Mouse (Mus musculus) macrophage (primary cell): Measurements from ENCODE around the gene Cep164. TPM values are rescaled to one million over a fixed set of nuclear protein-coding genes. Genes with fewer than 3 reads are reported as not detected.
"Not testable (repeated sequence)": the region's sequence is repeated elsewhere in the genome, so short reads cannot be mapped to it uniquely, and the experiment has no call there.

Source experiments
- H3K27ac ChIP-seq: fragments of 350-480 bp; formaldehyde crosslinking; 2 replicates; pipeline ENCODE4 v1.9.0; 2021
- H3K36me3 ChIP-seq: fragments of 350-480 bp; formaldehyde crosslinking; 2 replicates; pipeline ENCODE4 v1.9.0; 2021; ENCODE audit errors: inconsistent target
- H3K4me3 ChIP-seq: fragments of 350-480 bp; formaldehyde crosslinking; 2 replicates; pipeline ENCODE4 v1.9.0; 2021; ENCODE audit errors: inconsistent target
- H3K79me2 ChIP-seq: fragments of 350-480 bp; formaldehyde crosslinking; 2 replicates; pipeline ENCODE4 v1.9.0; 2021; ENCODE audit errors: inconsistent target
- WGBS: methylation state at CpG from one replicate; pipeline ENCODE4 v1.1.7; 2026; ENCODE audit warnings: inconsistent platforms; ENCODE audit not compliant: missing documents; 5-methylcytosine and 5-hydroxymethylcytosine counted together
- polyA plus RNA-seq: library from polyadenylated mRNA; stranded (reverse); fragments of 250-400 nt; gene quantifications from 3 replicates; pipeline ENCODE4 v1.2.4, GENCODE M21; 2018; ENCODE audit warnings: inconsistent platforms

Cep164 gene
- polyA plus RNA-seq, 1 experiment from 2014 or later = 35.2 TPM

DNA sequence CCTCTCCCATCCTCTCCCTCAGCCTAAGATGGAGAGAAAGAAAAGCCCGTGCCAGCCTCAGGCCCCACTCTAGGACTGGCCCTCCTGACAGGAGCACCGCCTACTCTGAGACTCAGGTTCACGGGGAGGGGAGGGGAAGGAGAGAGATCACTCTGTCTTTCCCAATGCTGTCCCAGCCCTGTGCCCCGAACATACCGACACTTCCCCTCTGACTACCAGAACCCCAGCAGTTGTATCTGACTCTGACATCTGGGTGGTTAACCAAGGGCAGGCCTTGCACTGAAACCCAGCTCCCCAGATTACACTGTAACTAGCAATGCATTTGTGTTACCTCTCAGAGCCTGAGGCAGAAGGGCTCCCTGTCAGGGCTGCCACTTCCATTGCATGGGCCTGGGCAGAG is 40.1 kb downstream of the Cep164 start:
- 38% methylated on average over 5 of the region's 5 CpGs for WGBS
- H3K27ac ChIP-seq = no peak overlapping the region
- H3K79me2 ChIP-seq = no peaks in the 10 kb centered on the region
- no peaks in the 10 kb centered on the region; the same call in 1 of the 2 replicates for H3K36me3 ChIP-seq
- no peak overlapping the region for H3K4me3 ChIP-seq

DNA sequence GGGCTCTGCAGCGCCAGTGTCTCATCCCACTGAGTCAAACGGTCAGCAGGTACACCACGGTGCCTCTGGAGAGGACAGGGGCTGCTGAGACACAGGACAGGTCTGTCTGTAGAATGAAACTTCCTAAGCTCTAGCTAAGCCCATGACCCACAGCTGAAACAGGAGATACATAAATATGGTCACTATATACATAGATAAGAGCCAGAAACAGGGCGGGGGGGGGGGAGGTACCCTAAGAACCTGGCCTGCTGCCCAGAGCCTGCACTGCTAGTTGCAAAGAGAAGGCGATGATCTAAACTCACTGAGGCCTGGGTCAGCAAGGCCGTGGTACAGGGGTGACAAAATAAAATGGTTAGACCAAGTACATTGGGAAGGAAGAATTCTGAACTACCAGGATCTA is 40.9 kb downstream of the Cep164 start:
- 91% methylated on average over 6 of the region's 6 CpGs for WGBS
- Histone ChIP-seq H3K79me2 (no peaks in the 10 kb centered on the region), H3K4me3 (no peak overlapping the region), H3K36me3 (no peaks in the 10 kb centered on the region), H3K27ac (no peak overlapping the region)

DNA sequence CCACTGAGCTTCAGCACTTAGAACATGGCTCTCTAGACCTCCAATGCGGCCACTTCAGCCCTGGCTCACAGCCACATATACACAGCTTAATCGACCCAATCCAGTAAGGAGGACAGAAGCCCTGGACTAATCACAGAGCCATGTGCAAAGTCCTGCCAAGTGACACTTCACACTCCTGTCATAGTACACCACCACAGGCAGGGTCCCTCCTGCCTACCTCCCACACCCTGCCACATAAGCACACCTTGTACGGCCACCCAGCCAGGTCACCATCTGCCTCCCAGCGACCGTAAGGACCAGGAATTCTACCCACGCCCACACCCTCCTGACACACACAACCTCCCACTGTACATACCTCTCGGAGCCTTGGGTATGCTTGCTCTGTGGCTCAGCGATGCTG is 41.4 kb downstream of the Cep164 start:
- Histone ChIP-seq H3K36me3 (no peaks in the 10 kb centered on the region), H3K4me3 (no peak overlapping the region), H3K27ac (no peak overlapping the region), H3K79me2 (no peaks in the 10 kb centered on the region)
- 93% methylated on average over 8 of the region's 8 CpGs for WGBS

DNA sequence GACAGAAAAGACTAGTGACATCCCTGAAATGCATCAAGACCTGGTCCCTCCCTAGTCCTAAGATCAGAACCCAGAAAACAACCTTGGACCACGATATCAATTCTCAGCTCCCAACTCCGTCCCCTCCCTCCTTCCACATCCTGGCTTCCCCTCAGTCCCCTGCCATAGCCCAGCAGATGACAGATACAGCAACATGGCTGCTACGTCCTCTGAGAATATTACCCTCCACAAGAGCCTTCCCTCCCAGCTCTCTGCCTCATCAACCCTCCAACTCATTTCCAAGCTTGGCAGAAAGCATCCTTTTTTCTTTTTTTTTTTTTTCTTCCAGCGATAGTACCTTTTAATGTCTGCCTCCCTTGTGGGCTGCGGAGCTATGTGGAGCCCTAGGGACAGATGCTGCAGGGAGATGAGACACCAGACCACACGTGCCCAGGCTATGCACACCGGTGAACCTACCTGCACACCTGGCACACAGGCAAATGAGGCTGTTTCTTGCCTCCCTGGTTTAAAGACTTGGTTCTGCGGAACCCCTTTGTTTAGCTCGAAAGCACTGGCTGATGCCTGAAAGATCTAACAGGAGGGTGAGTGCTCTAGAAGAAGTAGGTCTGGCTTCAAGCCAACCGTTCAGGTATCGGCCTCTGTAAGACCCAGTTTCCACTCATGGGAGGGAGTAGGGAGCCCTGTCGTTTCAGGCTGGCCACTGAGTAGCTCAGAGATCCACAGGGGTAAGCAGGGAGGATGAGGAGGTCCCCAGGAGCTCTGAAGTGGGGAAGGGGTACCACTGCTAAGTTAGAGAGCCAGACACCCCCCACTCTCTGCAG is 45.0 kb downstream of the Cep164 start:
- 94% methylated on average over 12 of the region's 12 CpGs for WGBS
- Histone ChIP-seq H3K36me3 (peaks cover 11% of the 10 kb centered on the region; the same call in 1 of the 2 replicates), H3K4me3 (no peak overlapping the region), H3K27ac (no peak overlapping the region), H3K79me2 (no peaks in the 10 kb centered on the region)

DNA sequence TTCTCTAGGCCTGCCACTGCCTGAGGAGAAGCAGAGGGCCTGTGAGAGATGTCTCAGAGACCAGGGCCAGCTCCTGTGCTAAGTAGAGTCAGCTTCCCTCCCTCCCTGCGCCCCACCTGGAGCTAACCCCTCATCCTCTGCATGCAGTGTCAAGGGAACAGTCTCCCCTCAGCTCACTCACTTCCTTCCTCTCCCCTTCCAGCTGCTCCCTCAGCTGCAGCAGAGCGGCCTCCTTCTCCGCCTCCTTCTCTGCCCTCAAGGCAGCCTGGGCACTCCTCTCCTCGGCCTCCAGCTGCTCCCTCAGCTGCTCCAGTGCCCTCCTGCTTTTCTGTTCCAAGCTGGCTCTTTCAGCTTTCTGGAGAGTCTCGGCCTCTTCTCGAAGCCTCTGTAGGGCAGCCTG is 49.3 kb downstream of the Cep164 start:
- no peaks in the 10 kb centered on the region for H3K79me2 ChIP-seq
- H3K27ac ChIP-seq = no peak overlapping the region
- WGBS = 54% methylated on average over 6 of the region's 6 CpGs
- H3K4me3 ChIP-seq = no peak overlapping the region
- peaks cover 30% of the 10 kb centered on the region; the same call in 1 of the 2 replicates for H3K36me3 ChIP-seq

DNA sequence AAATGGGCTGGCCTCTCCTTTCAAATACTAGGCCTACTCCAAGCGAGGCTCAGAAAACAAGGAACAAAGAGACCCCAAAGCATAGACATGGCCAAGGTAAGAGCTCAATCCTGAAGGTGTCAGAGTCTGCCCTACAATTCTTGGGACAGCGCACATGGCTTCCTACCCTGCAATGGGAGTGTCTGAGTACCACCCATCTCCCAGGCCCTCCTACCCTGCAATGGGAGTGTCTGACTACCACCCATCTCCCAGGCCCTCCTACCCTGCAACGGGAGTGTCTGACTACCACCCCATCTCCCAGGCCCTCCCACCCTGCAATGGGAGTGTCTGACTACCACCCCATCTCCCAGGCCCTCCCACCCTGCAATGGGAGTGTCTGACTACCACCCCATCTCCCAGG is 52.3 kb downstream of the Cep164 start:
- not testable (repeated sequence) for H3K27ac ChIP-seq, H3K79me2 ChIP-seq, H3K4me3 ChIP-seq
- peaks cover 43% of the 10 kb centered on the region; the same call in 1 of the 2 replicates for H3K36me3 ChIP-seq
- WGBS = 97% methylated on average over 2 of the region's 3 CpGs

DNA sequence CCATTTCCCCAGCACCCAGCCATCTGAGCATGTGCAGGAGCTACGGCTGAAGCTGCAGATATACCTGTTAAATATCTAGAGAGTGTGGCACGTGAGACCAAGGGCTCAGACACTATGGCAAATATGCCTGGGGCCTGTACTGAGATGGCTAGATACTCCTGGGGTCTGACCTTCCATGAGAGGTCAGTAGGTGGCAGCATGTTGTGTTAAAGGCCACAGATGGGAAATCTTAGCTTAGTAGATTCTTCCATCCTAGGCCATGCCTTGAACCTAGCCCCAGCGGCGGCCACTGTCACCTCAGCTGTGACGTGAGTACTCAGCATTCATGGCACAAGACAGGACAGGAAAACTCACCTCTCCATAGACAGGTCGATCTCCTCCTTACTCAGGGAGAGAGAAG is 54.4 kb downstream of the Cep164 start:
- Histone ChIP-seq H3K36me3 (peaks cover 37% of the 10 kb centered on the region; the same call in 1 of the 2 replicates), H3K4me3 (no peak overlapping the region), H3K27ac (no peak overlapping the region), H3K79me2 (no peaks in the 10 kb centered on the region)
- WGBS = 93% methylated on average over 6 of the region's 6 CpGs

DNA sequence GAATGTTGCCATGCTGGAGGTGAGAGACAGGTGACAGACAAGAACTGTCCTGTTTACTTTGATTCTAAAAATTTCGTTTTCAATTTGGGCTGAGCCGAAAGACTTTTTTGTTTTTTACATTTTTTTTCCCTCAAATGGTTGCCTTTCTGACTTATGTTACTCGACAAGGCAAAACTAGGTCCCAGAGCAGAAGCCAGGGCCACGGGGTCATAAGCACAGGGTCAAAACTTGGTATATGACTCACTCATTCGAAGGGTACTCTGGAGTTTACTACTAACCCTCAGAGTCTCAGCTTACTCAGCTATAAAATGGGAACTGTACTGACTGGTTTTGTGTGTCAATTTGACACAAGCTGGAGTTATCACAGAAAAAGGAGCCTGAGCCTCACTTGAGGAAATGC is 58.9 kb downstream of the Cep164 start:
- H3K36me3 ChIP-seq = peaks cover 17% of the 10 kb centered on the region; the same call in 1 of the 2 replicates
- H3K79me2 ChIP-seq = no peaks in the 10 kb centered on the region
- H3K4me3 ChIP-seq = no peak overlapping the region
- no peak overlapping the region for H3K27ac ChIP-seq
- WGBS = 84% methylated on average over 5 of the region's 5 CpGs

DNA sequence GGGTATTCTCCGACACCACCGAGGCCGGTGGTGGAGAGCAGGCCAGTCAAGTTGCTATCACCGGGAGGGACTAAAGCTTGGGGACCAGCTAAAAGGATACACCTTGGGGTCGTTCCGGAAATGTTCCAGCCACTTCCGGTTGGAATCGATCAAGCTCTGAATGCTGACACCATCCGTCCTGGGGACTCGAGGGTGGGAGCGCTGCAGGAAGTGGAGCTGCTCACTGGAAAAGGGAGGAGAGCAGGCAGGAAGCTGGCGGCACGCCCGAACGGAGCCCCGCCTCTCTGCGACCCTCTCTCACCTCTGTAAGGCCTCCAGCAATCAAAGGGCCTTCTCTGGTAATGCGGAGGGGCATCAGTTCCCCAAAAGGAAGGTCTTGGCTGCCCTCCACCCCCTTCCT is 60.1 kb downstream of the Cep164 start:
- Histone ChIP-seq H3K79me2 (no peaks in the 10 kb centered on the region), H3K36me3 (peaks cover 7% of the 10 kb centered on the region; the same call in 1 of the 2 replicates), H3K27ac (no peak overlapping the region), H3K4me3 (no peak overlapping the region)
- 86% methylated on average over 18 of the region's 18 CpGs for WGBS

DNA sequence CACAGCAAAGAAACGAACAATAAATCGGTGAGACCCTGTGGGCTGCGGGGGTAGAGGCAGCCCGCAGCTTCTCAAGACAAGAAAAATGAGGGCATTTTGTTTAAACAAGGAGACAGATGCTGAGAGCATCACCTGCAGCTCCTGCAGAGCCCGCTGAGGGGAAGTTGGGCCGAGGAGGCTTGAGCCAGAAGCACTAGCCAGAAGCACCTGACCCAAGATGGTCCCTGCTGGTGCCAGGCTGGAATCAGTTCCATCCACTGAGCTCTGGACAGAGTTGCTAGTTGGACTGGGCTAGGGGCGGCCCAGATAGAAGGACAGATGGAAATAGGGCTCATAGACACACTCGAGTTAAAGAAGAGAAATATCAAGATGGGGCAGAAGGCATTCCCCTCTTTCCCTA is 61.3 kb downstream of the Cep164 start:
- Histone ChIP-seq H3K79me2 (no peaks in the 10 kb centered on the region), H3K4me3 (no peak overlapping the region), H3K36me3 (peaks cover 6% of the 10 kb centered on the region; the same call in 1 of the 2 replicates), H3K27ac (no peak overlapping the region)
- 95% methylated on average over 8 of the region's 8 CpGs for WGBS

DNA sequence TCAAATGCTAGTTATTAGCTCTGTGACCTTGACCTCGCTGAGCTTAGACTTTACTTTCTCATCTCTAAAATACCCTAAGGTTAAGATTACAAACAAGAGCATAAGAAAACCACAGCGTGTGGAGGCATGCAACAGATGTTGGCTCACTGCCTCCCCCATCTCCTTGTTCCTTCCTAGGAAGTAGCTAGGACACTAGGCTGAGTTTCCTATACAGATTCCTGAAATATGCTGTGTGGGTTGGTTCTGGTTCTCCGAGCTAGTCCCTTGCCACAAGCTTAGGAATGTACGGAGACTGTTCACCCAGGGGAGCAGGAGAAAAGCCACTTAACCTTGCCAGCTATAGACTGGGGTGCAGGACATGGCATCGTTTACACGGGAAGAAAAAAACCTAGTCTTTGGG is 62.3 kb downstream of the Cep164 start:
- H3K27ac ChIP-seq = no peak overlapping the region
- WGBS = 82% methylated on average over 6 of the region's 6 CpGs
- no peaks in the 10 kb centered on the region for H3K79me2 ChIP-seq
- no peak overlapping the region for H3K4me3 ChIP-seq
- H3K36me3 ChIP-seq = no peaks in the 10 kb centered on the region; the same call in 1 of the 2 replicates

DNA sequence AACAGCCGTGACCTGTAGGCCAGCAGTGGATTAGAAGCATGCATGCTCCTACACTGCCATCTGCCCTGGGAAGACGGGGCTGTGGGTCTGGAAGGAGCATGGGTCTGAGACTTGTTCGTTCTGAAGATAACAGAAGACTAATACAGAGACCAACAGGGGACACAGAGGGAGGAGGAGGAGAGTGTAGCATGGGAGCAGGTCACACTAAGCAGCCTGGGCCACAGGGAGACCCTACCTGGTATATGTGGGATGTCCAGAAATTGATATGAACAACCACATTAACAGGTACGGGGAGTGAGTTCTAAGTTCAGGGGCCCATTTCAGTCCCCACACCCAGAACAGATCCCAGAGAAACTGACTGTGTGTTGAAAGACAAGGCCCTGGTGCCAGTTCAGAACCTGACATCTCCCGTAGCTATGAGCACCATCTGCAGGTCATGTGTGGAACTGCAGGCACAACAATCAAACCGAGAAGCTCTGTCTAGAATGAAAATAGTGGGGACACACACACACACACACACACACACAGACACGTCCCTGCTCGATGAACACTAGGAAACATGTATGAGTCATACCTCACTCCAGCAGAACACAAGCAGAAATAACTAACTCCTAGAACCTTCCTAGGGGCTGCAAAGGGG is 73.9 kb downstream of the Cep164 start:
- Histone ChIP-seq H3K36me3 (no peaks in the 10 kb centered on the region), H3K4me3 (no peak overlapping the region), H3K79me2 (no peaks in the 10 kb centered on the region), H3K27ac (no peak overlapping the region)
- 49% methylated on average over 7 of the region's 8 CpGs for WGBS

DNA sequence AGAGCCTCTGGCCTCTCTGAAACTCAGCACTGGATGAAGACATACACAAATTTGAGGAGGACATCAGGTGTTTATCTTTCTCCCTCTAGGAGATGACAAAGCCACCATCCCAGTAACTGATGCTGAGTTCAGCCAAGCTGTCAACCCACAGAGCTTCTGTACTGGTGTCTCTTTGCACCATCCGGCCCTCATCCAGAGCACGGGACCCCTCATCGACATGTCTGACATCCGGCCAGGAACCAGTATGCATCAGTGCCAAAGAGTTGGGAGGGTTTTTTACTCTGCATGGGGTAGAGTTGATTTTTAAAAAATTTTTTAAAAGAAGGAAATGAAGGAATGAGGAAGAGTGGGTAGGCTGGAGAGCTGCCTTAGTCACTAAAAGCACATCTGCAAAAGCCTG is 78.6 kb downstream of the Cep164 start:
- 97% methylated on average over 4 of the region's 4 CpGs for WGBS
- no peaks in the 10 kb centered on the region for H3K79me2 ChIP-seq
- H3K27ac ChIP-seq = no peak overlapping the region
- H3K36me3 ChIP-seq = no peaks in the 10 kb centered on the region
- no peak overlapping the region for H3K4me3 ChIP-seq

DNA sequence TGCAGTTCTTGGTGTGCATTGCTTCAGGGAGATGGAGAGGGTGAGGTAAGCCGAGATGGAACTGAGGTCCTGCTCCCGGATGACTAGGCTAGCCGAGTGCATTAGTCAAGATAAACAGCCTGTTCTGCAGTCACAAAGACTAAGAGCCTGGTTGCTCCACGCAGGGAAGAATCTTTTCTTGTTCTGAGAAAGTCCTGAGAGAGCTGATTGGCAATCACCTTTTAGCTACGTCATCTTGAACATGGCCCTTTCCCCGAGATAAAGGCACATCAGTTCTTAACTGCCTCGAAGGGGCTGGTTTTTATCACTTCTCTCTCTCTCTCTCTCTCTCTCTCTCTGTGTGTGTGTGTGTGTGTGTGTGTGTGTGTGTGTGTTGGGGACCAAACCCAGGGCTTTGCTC is 83.0 kb downstream of the Cep164 start:
- no peaks in the 10 kb centered on the region for H3K79me2 ChIP-seq
- no peaks in the 10 kb centered on the region for H3K36me3 ChIP-seq
- no peak overlapping the region for H3K27ac ChIP-seq
- H3K4me3 ChIP-seq = no peak overlapping the region
- 63% methylated on average over 5 of the region's 7 CpGs for WGBS

DNA sequence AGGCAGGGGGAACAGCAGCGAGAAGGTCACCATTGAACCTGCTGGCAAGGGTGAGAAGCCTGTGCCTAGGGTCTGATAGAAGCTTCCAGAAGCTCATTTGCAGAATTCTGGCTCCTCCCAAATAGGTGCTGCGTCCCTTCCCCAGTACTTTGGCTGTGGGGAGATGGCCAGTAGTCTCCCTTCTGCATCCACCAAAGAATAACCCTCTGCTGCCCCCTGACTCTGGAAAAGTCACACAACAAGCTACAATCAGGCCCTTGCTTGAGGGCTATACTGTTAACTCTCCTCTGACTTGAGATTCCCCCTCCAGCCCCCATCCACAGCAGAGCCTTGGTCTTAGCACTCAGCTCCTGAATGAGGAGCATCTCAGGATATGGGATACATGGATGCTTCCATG is 87.9 kb downstream of the Cep164 start:
- H3K4me3 ChIP-seq = no peak overlapping the region
- H3K27ac ChIP-seq = no peak overlapping the region
- H3K36me3 ChIP-seq = no peaks in the 10 kb centered on the region
- WGBS = 75% methylated on average over 2 of the region's 2 CpGs
- H3K79me2 ChIP-seq = no peaks in the 10 kb centered on the region
